Mouse (Mus musculus) myocyte (in vitro differentiated cells): Measurements from ENCODE around the gene Wdfy3.

Source experiments
- POLR2A ChIP-seq: IDR thresholded peaks from one replicate; pipeline ENCODE4 v1.6.1; 2011; ENCODE audit warnings: low read depth, mild to moderate bottlenecking, control low read depth, moderate library complexity; ENCODE audit not compliant: insufficient read length
- TCF12 ChIP-seq: IDR thresholded peaks from one replicate; pipeline ENCODE4 v1.6.1; 2011; ENCODE audit warnings: mild to moderate bottlenecking, control low read depth; ENCODE audit not compliant: poor library complexity, insufficient read depth, severe bottlenecking

DNA sequence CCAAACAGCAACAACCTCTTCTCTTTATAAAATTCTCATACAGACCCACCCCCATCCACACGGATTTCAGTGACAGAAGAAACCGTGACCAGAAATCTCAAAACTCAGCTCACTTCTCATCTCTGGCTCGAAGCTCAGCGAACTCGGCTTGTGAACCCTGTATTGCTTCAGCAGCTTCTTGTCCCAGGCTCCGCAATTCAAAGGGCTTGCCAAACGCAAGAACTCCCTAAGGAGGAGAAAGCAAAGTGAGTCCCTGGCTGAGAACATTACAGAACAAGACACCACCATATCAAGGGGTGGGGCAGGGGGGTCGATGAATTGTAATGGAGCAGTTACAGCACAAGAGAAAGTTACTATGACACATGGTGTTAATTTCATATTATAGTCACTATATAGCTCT lies 143.4 kb downstream of the Wdfy3 start:
- TF ChIP-seq TCF12 (no peak), POLR2A (no peak)
